ENCODE assay signal across 12 mouse cellular contexts in the genomic region with DNA sequence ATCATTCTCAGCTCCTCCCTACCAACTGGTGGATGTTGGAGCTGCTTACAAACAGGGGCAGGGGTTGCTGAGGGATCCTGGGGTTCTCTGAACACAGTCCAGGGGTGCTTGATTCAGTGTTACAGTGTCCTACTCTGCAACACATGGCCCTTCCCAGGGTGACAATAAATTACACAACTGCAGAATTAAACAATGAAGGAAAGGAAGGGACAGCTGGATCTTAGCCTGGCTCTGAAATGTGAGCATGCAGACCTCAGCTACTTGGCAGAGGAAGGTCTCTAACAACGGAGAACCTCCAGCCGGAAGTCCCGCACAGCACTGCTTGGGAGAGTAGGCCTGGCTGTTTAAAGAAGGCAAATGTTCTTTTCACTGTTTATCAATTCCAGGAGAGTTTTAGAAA. TPM values are rescaled to one million over a fixed set of nuclear protein-coding genes. Genes with fewer than 3 reads are reported as not detected.
A peak's percentile ranks its signal among the peaks of the same experiment; 100 is the strongest.
DNase-seq lines count a peak whose midpoint lies in the region; ATAC-seq and TF ChIP-seq lines count a peak whose summit lies in the region.
"Had no signal": no experiment of that assay in that cellular context is flagged by ENCODE, and none has a peak within 500 bp of the region (broad histone marks: within the 10 kb centered on the region; RNA-seq: fewer than 3 reads in every experiment).

No protein-coding gene starts in this region.

- no peak overlapping the region for H3K4me2 ChIP-seq in forebrain, embryonic 12.5 days
- no peak overlapping the region for H3K4me2 ChIP-seq in forebrain, postnatal 0 days (ENCODE audit: low read depth)
- H3K4me2 ChIP-seq in kidney, embryonic 15.5 days = no peak overlapping the region

- no peak overlapping the region for H3K4me3 ChIP-seq in forebrain, embryonic 12.5 days (replicated peaks)
- no peak overlapping the region for H3K4me3 ChIP-seq in forebrain, postnatal 0 days (ENCODE audit: low read depth, low read length)
- no peak overlapping the region for H3K4me3 ChIP-seq in kidney, embryonic 15.5 days (replicated peaks)
- H3K4me3 ChIP-seq in olfactory bulb, adult 2 months (ENCODE audit: insufficient read depth, low read depth, low read length) = no peak overlapping the region

- peaks cover 27% of the 10 kb centered on the region for H3K4me1 ChIP-seq in forebrain, embryonic 12.5 days
- peaks cover 21% of the 10 kb centered on the region for H3K4me1 ChIP-seq in forebrain, postnatal 0 days (ENCODE audit: insufficient read depth)
- peaks cover 13% of the 10 kb centered on the region; the same call in 1 of the 2 replicates for H3K4me1 ChIP-seq in kidney, embryonic 15.5 days
- H3K4me1 ChIP-seq in olfactory bulb, adult 2 months (ENCODE audit: control insufficient read depth, insufficient read depth, low read length) = peaks cover 28% of the 10 kb centered on the region

- H3K27me3 ChIP-seq in forebrain, embryonic 12.5 days = no peaks in the 10 kb centered on the region
- H3K27me3 ChIP-seq in forebrain, postnatal 0 days (ENCODE audit: insufficient read depth, low read length) = no peaks in the 10 kb centered on the region
- 0 out of 2 replicates have a peak, but pooled peaks cover 3% of the 10 kb centered on the region for H3K27me3 ChIP-seq in kidney, embryonic 15.5 days

- peaks cover 10% of the 10 kb centered on the region; the same call in 1 of the 2 replicates for H3K36me3 ChIP-seq in forebrain, embryonic 12.5 days (replicated peaks)
- peaks cover 6% of the 10 kb centered on the region for H3K36me3 ChIP-seq in forebrain, postnatal 0 days (ENCODE audit: insufficient read depth)
- H3K36me3 ChIP-seq in kidney, embryonic 15.5 days = no peaks in the 10 kb centered on the region

- ATAC-seq in forebrain, embryonic 12.5 days (ENCODE audit: low FRiP score) = no peak
- no peak for ATAC-seq in forebrain, postnatal 0 days
- no peak; the same call in 1 of the 2 replicates for ATAC-seq in kidney, embryonic 15.5 days (replicated peaks; ENCODE audit: low FRiP score)

- DNase-seq in forebrain, postnatal 0 days = no peak
- DNase-seq in kidney, adult 11 months = peak; percentile 13
- peak; percentile 31 for DNase-seq in kidney, adult 9 months
- no peak for DNase-seq in ovary, postnatal 14 days (ENCODE audit: low spot score)
- no peak for DNase-seq in adrenal gland, postnatal 36 days
- DNase-seq: embryo, embryonic 11 days; gastrocnemius, postnatal 10 days; liver had no signal

- H3K9me3 ChIP-seq in forebrain, embryonic 12.5 days = peaks cover 3% of the 10 kb centered on the region; the same call in 1 of the 2 replicates
- no peaks in the 10 kb centered on the region for H3K9me3 ChIP-seq in forebrain, postnatal 0 days (ENCODE audit: low read length)
- no peaks in the 10 kb centered on the region for H3K9me3 ChIP-seq in kidney, embryonic 15.5 days (replicated peaks)

- H3K27ac ChIP-seq in forebrain, embryonic 12.5 days = 0 out of 2 replicates have a peak overlapping the region, but pooled peaks have one; percentile 25
- no peak overlapping the region for H3K27ac ChIP-seq in forebrain, postnatal 0 days (ENCODE audit: low read depth, low read length)
- no peak overlapping the region for H3K27ac ChIP-seq in kidney, embryonic 15.5 days
- H3K27ac ChIP-seq in olfactory bulb, adult 2 months (ENCODE audit: insufficient read depth, low read depth, low read length) = peak overlapping the region; percentile 2; the same call in 1 of the 2 replicates

- H3K9ac ChIP-seq in forebrain, embryonic 12.5 days = no peak overlapping the region
- H3K9ac ChIP-seq in forebrain, postnatal 0 days = no peak overlapping the region
- H3K9ac ChIP-seq in kidney, embryonic 15.5 days = no peak overlapping the region

- WGBS in forebrain, embryonic 12.5 days = 90% methylated on average over 3 of the region's 3 CpGs
- 29% methylated on average over 3 of the region's 3 CpGs for WGBS in forebrain, postnatal 0 days
- WGBS in kidney, embryonic 15.5 days = 32% methylated on average over 3 of the region's 3 CpGs
- WGBS in olfactory bulb, adult 2 months = 50% methylated on average over 3 of the region's 3 CpGs

- TF ChIP-seq CTCF in forebrain, postnatal 0 days (IDR thresholded peaks at IDR 0.05; ENCODE audit: low read depth) = no peak
- TF ChIP-seq CTCF in olfactory bulb, adult 2 months (IDR thresholded peaks at IDR 0.05; ENCODE audit: insufficient read depth, low read depth, low read length) = no peak

- TF ChIP-seq POLR2A in olfactory bulb, adult 2 months (IDR thresholded peaks at IDR 0.05; ENCODE audit: insufficient read depth, low read depth, low read length) = no peak

RNA-seq across cellular contexts. Expression of gene Gnao1, which starts 20.9 kb away (rescaled TPM):
- polyA plus RNA-seq in forebrain, embryonic 12.5 days (2016; fragmentation: Nextera tagmentation; extraction: Ambion mirVana) = 84.5 and 89.7 TPM in 2 replicates
- total RNA-seq in forebrain, postnatal 0 days (2014; rRNA removed) = 273 and 314 TPM in 2 replicates
- polyA plus RNA-seq in forebrain, postnatal 0 days (2015; fragmentation: Nextera tagmentation; extraction: Ambion mirVana) = 239 and 301 TPM in 2 replicates
- 2.3 and 6.0 TPM in 2 replicates for polyA plus RNA-seq in kidney, embryonic 15.5 days (2015; fragmentation: Nextera tagmentation; extraction: Ambion mirVana)
- polyA plus RNA-seq in olfactory bulb, adult 2 months (2012; ENCODE audit: insufficient read depth, insufficient read length, low replicate concordance, missing spikeins) = 636 TPM in 1 of 2 replicates, not detected in the other
- 10 to 100 TPM; 24.6 to 27.8 TPM for total RNA-seq in adrenal gland, postnatal 36 days (2021)
- total RNA-seq: neutrophil, adult 5-6 weeks had no signal

Comparison
In these comparisons a context has a peak if more than half of its experiments do, and no peak if none do; other contexts are left out.
1. H3K27ac ChIP-seq: peak in forebrain, embryonic 12.5 days (single experiment) and olfactory bulb, adult 2 months (single experiment); none in forebrain, postnatal 0 days (single experiment) and kidney, embryonic 15.5 days (single experiment).
2. DNase-seq: peak in kidney, adult 11 months (single experiment) and kidney, adult 9 months (single experiment); none in forebrain, postnatal 0 days (single experiment), ovary, postnatal 14 days (single experiment) and adrenal gland, postnatal 36 days (0 of 2).
3. RNA of gene Gnao1, which starts 20.9 kb away (polyA plus RNA-seq): 239 to 301 TPM in forebrain, postnatal 0 days, 636 TPM in olfactory bulb, adult 2 months and 84.5 to 89.7 TPM in forebrain, embryonic 12.5 days; 2.3 to 6.0 TPM in kidney, embryonic 15.5 days; every median in the first group is over 10 times any median in the second.